Mouse (Mus musculus) urinary bladder, postnatal 0 days (tissue): Measurements from ENCODE around the gene Gm14440. TPM values are rescaled to one million over a fixed set of nuclear protein-coding genes. Genes with fewer than 3 reads are reported as not detected.

Experiments used
- polyA plus RNA-seq: library from polyadenylated mRNA; unstranded; fragments of >200 nt; fragmentation: Nextera tagmentation; extraction: Ambion mirVana; gene quantifications from 2 replicates; pipeline ENCODE4 v1.2.1, GENCODE M21; 2015

Gene Gm14440
- 1.4 and 8.6 TPM in 2 replicates for polyA plus RNA-seq

DNA sequence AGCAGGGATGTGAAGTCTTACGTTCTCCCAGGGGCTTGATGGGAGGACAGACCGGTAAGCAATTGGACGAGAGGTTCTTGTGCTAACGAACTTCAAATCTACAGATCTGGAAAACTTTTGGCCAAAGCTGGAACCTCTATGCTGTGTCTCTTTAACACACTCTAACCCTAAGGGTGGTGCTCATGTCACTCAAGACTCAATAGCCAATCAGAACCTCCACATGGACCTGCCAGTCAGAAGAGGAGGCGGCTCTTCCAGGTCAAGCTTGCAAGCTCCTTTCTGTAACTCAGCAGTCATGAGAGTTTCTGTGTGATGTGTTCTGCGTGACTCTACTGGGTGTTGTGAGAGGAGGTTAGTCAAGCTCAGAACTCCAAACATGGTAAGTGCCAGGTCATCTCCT lies at the start of gene Gm14440:
Gm14440 (plus strand) TSS at position 301 of the 400 bp plus-strand sequence.

Other genes with a start within 250 kb of the Gm14440 start
- gene Gm14393, start 207.3 kb upstream of the Gm14440 start, polyA plus RNA-seq = 0.68 and 0.87 TPM in 2 replicates
- 7.9 and 12.0 TPM in 2 replicates for gene Gm14399, start 133.1 kb upstream of the Gm14440 start, polyA plus RNA-seq
- 0.20 and 0.21 TPM in 2 replicates for gene Gm14443, start 99.3 kb upstream of the Gm14440 start, polyA plus RNA-seq
- gene Gm14391, start 68.2 kb upstream of the Gm14440 start, polyA plus RNA-seq = 2.5 and 6.5 TPM in 2 replicates
- 6.9 and 8.0 TPM in 2 replicates for gene Gm4631, start 63.1 kb downstream of the Gm14440 start, polyA plus RNA-seq
- gene Zfp968, start 97.3 kb downstream of the Gm14440 start, polyA plus RNA-seq = 7.8 and 8.1 TPM in 2 replicates
- gene Gm4724, start 160.7 kb downstream of the Gm14440 start, polyA plus RNA-seq = 21.6 and 26.3 TPM in 2 replicates
- 7.8 and 9.7 TPM in 2 replicates for gene Zfp965, start 194.9 kb downstream of the Gm14440 start, polyA plus RNA-seq